Mouse (Mus musculus) CH12.LX (cell line): ENCODE results near the gene Il6st. TPM values are rescaled to one million over a fixed set of nuclear protein-coding genes. Genes with fewer than 3 reads are reported as not detected.

Experiments used
- DNase-seq: peaks from one replicate; pipeline ENCODE4 v3.0.0-alpha.2; 2013; ENCODE audit errors: extremely low read depth
- H3K27ac ChIP-seq: 2 replicates; pipeline ENCODE4 v1.5.1; 2012; ENCODE audit warnings: low read depth, mild to moderate bottlenecking, control low read depth, moderate library complexity; ENCODE audit not compliant: insufficient read depth
- H3K27me3 ChIP-seq: replicated peaks from 2 replicates; pipeline ENCODE3; 2012; ENCODE audit warnings: inconsistent platforms
- H3K36me3 ChIP-seq, 2 experiments: replicated peaks in 1 of 2; 2 replicates each; pipeline versions ENCODE3 to v1.6.1; 2012; ENCODE audit warnings: inconsistent platforms in 1 of 2, low read length in 1 of 2, mild to moderate bottlenecking in 1 of 2, mixed read lengths in 1 of 2, moderate library complexity in 1 of 2; ENCODE audit not compliant: control insufficient read depth in 1 of 2, insufficient read depth in 1 of 2
- H3K4me1 ChIP-seq, 2 experiments: 2 replicates each; pipeline ENCODE4 v1.6.1; 2012; ENCODE audit warnings: inconsistent platforms in 1 of 2, moderate library complexity in 1 of 2; ENCODE audit not compliant: insufficient read depth in 2 of 2, control insufficient read depth in 1 of 2
- H3K4me2 ChIP-seq: 2 replicates; pipeline ENCODE4 v1.6.1; 2012; ENCODE audit warnings: low read depth, mild to moderate bottlenecking, control low read depth; ENCODE audit not compliant: poor library complexity, insufficient read depth, severe bottlenecking
- H3K4me3 ChIP-seq, 3 experiments: fragments of 150-350 bp in 1 of 3; sonication (generic) in 1 of 3; replicated peaks in 1 of 3; 2 replicates each; pipeline versions ENCODE3 to v1.5.1; 2011 to 2012; ENCODE audit warnings: low read depth in 2 of 3, low read length in 2 of 3, mild to moderate bottlenecking in 2 of 3, moderate library complexity in 2 of 3, control low read depth in 1 of 3, improper control_type of control experiment in 1 of 3, inconsistent platforms in 1 of 3, mixed read lengths in 1 of 3; ENCODE audit not compliant: poor library complexity in 1 of 3
- H3K79me2 ChIP-seq: replicated peaks from 2 replicates; pipeline ENCODE4 v1.6.1; 2012; ENCODE audit warnings: mild to moderate bottlenecking, moderate library complexity; ENCODE audit not compliant: control insufficient read depth, poor library complexity, insufficient read depth, severe bottlenecking; ENCODE audit errors: extremely low read depth
- H3K9ac ChIP-seq: 2 replicates; pipeline ENCODE4 v1.6.1; 2012; ENCODE audit warnings: low read depth, mild to moderate bottlenecking, control low read depth, moderate library complexity; ENCODE audit not compliant: insufficient read depth
- H3K9me3 ChIP-seq: replicated peaks from 2 replicates; pipeline ENCODE3; 2012; ENCODE audit warnings: low read length, inconsistent platforms, mixed read lengths
- BHLHE40 ChIP-seq: IDR thresholded peaks from 2 replicates; pipeline ENCODE4 v1.6.1; 2011; ENCODE audit warnings: mild to moderate bottlenecking, low read depth, low read length, improper control_type of control experiment
- CHD1 ChIP-seq: IDR thresholded peaks from 2 replicates; pipeline ENCODE4 v1.6.1; 2012; ENCODE audit warnings: low read depth, low read length, improper control_type of control experiment, inconsistent platforms
- CHD2 ChIP-seq: IDR thresholded peaks from 2 replicates; pipeline ENCODE4 v1.6.1; 2011; ENCODE audit warnings: low read length, improper control_type of control experiment
- CTCF ChIP-seq, 2 experiments: IDR thresholded peaks in 1 of 2; conservative IDR thresholded peaks in 1 of 2; 2 replicates each; pipeline ENCODE4 v1.5.1; 2011 to 2012; ENCODE audit warnings: low read depth in 2 of 2, low read length in 2 of 2, improper control_type of control experiment in 1 of 2, inconsistent platforms in 1 of 2, mild to moderate bottlenecking in 1 of 2, moderate library complexity in 1 of 2
- E2F4 ChIP-seq: IDR thresholded peaks from 2 replicates; pipeline ENCODE4 v1.6.1; 2011; ENCODE audit warnings: low read depth, low read length, improper control_type of control experiment; ENCODE audit not compliant: insufficient replicate concordance
- ELF1 ChIP-seq: IDR thresholded peaks from 2 replicates; pipeline ENCODE4 v1.6.1; 2014; ENCODE audit warnings: low read depth, mild to moderate bottlenecking, inconsistent platforms, low read length, improper control_type of control experiment
- EP300 ChIP-seq: IDR thresholded peaks from 2 replicates; pipeline ENCODE4 v1.6.1; 2011; ENCODE audit warnings: low read length, improper control_type of control experiment
- HCFC1 ChIP-seq: IDR thresholded peaks from 2 replicates; pipeline ENCODE4 v1.6.1; 2012; ENCODE audit warnings: low read depth, mild to moderate bottlenecking, inconsistent platforms, low read length, improper control_type of control experiment
- IRF4 ChIP-seq: IDR thresholded peaks from 2 replicates; pipeline ENCODE4 v1.6.1; 2014; ENCODE audit warnings: low read depth, mild to moderate bottlenecking, inconsistent platforms, low read length, improper control_type of control experiment
- JUN ChIP-seq: IDR thresholded peaks from 2 replicates; pipeline ENCODE4 v1.6.1; 2011; ENCODE audit warnings: low read depth, mild to moderate bottlenecking, low read length, improper control_type of control experiment, moderate library complexity; ENCODE audit not compliant: insufficient read depth
- JUND ChIP-seq: conservative IDR thresholded peaks from 2 replicates; pipeline ENCODE4 v1.6.1; 2011; ENCODE audit warnings: low read depth, low read length, improper control_type of control experiment
- KAT2A ChIP-seq: IDR thresholded peaks from 2 replicates; pipeline ENCODE4 v1.6.1; 2012; ENCODE audit warnings: low read length, improper control_type of control experiment, inconsistent platforms; ENCODE audit not compliant: insufficient replicate concordance
- MAFK ChIP-seq: IDR thresholded peaks from 2 replicates; pipeline ENCODE4 v1.6.1; 2011; ENCODE audit warnings: low read length, improper control_type of control experiment; ENCODE audit not compliant: insufficient replicate concordance
- MAX ChIP-seq: IDR thresholded peaks from 2 replicates; pipeline ENCODE4 v1.6.1; 2011; ENCODE audit warnings: low read length, improper control_type of control experiment
- MAZ ChIP-seq: IDR thresholded peaks from 2 replicates; pipeline ENCODE4 v1.6.1; 2012; ENCODE audit warnings: low read depth, mild to moderate bottlenecking, inconsistent platforms, low read length, improper control_type of control experiment, moderate library complexity
- MEF2A ChIP-seq: IDR thresholded peaks from 2 replicates; pipeline ENCODE4 v1.6.1; 2014; ENCODE audit warnings: low read depth, mild to moderate bottlenecking, inconsistent platforms, low read length, improper control_type of control experiment, borderline replicate concordance
- MXI1 ChIP-seq: IDR thresholded peaks from 2 replicates; pipeline ENCODE4 v1.6.1; 2011; ENCODE audit warnings: mild to moderate bottlenecking, low read depth, low read length, improper control_type of control experiment
- MYC ChIP-seq: IDR thresholded peaks from 2 replicates; pipeline ENCODE4 v1.6.1; 2011; ENCODE audit warnings: low read depth, mild to moderate bottlenecking, improper control_type of control experiment, low read length
- NELFE ChIP-seq: IDR thresholded peaks from 2 replicates; pipeline ENCODE4 v1.6.1; 2011; ENCODE audit warnings: low read depth, low read length, improper control_type of control experiment
- NRF1 ChIP-seq: IDR thresholded peaks from 2 replicates; pipeline ENCODE4 v1.6.1; 2014; ENCODE audit warnings: low read depth, mild to moderate bottlenecking, inconsistent platforms, low read length, improper control_type of control experiment, moderate library complexity
- PAX5 ChIP-seq: IDR thresholded peaks from 2 replicates; pipeline ENCODE4 v1.6.1; 2012; ENCODE audit warnings: low read length, inconsistent platforms, mixed read lengths
- POLR2A ChIP-seq: IDR thresholded peaks from 2 replicates; pipeline ENCODE4 v1.6.1; 2011; ENCODE audit warnings: low read depth, mild to moderate bottlenecking, improper control_type of control experiment, low read length
- POLR2AphosphoS2 ChIP-seq: IDR thresholded peaks from 2 replicates; pipeline ENCODE4 v1.6.1; 2011; ENCODE audit warnings: low read depth, low read length, improper control_type of control experiment
- RCOR1 ChIP-seq: conservative IDR thresholded peaks from 2 replicates; pipeline ENCODE4 v1.6.1; 2012; ENCODE audit warnings: low read depth, mild to moderate bottlenecking, inconsistent platforms, low read length, improper control_type of control experiment
- SIN3A ChIP-seq: IDR thresholded peaks from 2 replicates; pipeline ENCODE4 v1.6.1; 2012; ENCODE audit warnings: low read length, improper control_type of control experiment, inconsistent platforms
- SMC3 ChIP-seq: IDR thresholded peaks from 2 replicates; pipeline ENCODE4 v1.6.1; 2011; ENCODE audit warnings: low read depth, low read length, improper control_type of control experiment
- TBP ChIP-seq: conservative IDR thresholded peaks from 2 replicates; pipeline ENCODE4 v1.6.1; 2011; ENCODE audit warnings: low read depth, low read length, improper control_type of control experiment
- TCF12 ChIP-seq: IDR thresholded peaks from 2 replicates; pipeline ENCODE4 v1.6.1; 2014; ENCODE audit warnings: low read depth, mild to moderate bottlenecking, inconsistent platforms, low read length, improper control_type of control experiment
- UBTF ChIP-seq: IDR thresholded peaks from 2 replicates; pipeline ENCODE4 v1.6.1; 2012; ENCODE audit warnings: low read depth, mild to moderate bottlenecking, inconsistent platforms, low read length, improper control_type of control experiment, moderate library complexity
- USF1 ChIP-seq: IDR thresholded peaks from 2 replicates; pipeline ENCODE4 v1.6.1; 2014; ENCODE audit warnings: low read depth, mild to moderate bottlenecking, inconsistent platforms, low read length, improper control_type of control experiment
- USF2 ChIP-seq: conservative IDR thresholded peaks from 2 replicates; pipeline ENCODE4 v1.6.1; 2011; ENCODE audit warnings: low read depth, low read length, improper control_type of control experiment
- ZC3H11A ChIP-seq: IDR thresholded peaks from 2 replicates; pipeline ENCODE4 v1.6.1; 2012; ENCODE audit warnings: low read depth, mild to moderate bottlenecking, inconsistent platforms, low read length, improper control_type of control experiment
- ZKSCAN1 ChIP-seq: IDR thresholded peaks from 2 replicates; pipeline ENCODE4 v1.6.1; 2012; ENCODE audit warnings: low read depth, inconsistent platforms, low read length, improper control_type of control experiment, borderline replicate concordance
- ZMIZ1 ChIP-seq: IDR thresholded peaks from 2 replicates; pipeline ENCODE4 v1.6.1; 2012; ENCODE audit warnings: low read depth, mild to moderate bottlenecking, inconsistent platforms, low read length, improper control_type of control experiment
- ZNF384 ChIP-seq: IDR thresholded peaks from 2 replicates; pipeline ENCODE4 v1.6.1; 2012; ENCODE audit warnings: low read depth, low read length, improper control_type of control experiment, inconsistent platforms
- dilution Hi-C: fragments of 300-500 bp; cut with MboI; formaldehyde crosslinking; loops from 2 replicates; pipeline ENCODE4 v1.14.3; 2020; ENCODE audit warnings: low sequenced_read_pairs; ENCODE audit not compliant: extremely low pct_unique_long_range_greater_than_20kb, extremely low pct_ligation_motif_present
- in situ Hi-C: fragments of 300-500 bp; cut with MboI; formaldehyde crosslinking; loops from 3 replicates; pipeline ENCODE4 v1.14.3; 2019; ENCODE audit warnings: low sequenced_read_pairs, low pct_ligation_motif_present, low pct_unique_long_range_greater_than_20kb, mixed read lengths
- polyA plus RNA-seq: library from polyadenylated mRNA; unstranded; fragments of >175 nt; gene quantifications from 2 replicates; pipeline ENCODE4 v1.2.1, GENCODE M21; 2012; ENCODE audit warnings: low read depth; ENCODE audit not compliant: insufficient read length
- total RNA-seq, 2 experiments: library from RNA; depleted of rRNA; stranded (reverse); fragments of 300-350 nt in 1 of 2; fragments of >200 nt in 1 of 2; gene quantifications; 2 replicates each; pipeline ENCODE4 v1.2.3; 2012 to 2014

Il6st gene
- total and polyA plus RNA-seq, 3 experiments = 3.5 to 7.6 (median 5.7) TPM

GRCm38 (mm10) chr13:112425181-112425654 lies 38.7 kb upstream of the Il6st start (continued):
- TF ChIP-seq EP300 = peak; percentile 68
- TF ChIP-seq ZNF384 = no peak; the same call in 1 of the 2 replicates
- TF ChIP-seq ZKSCAN1 = no peak
- TF ChIP-seq SIN3A = peak; percentile 63; the same call in 1 of the 2 replicates
- TF ChIP-seq, all 38 proteins: peak for 14

GRCm38 (mm10) chr13:112426265-112427135 lies 37.4 kb upstream of the Il6st start:
- Histone ChIP-seq H3K9me3 (peaks cover 3% of the 10 kb centered on the region), H3K4me2 (peak overlapping the region; percentile 41), H3K36me3 (no peaks in the 10 kb centered on the region), H3K9ac (peak overlapping the region; percentile 24), H3K79me2 (no peaks in the 10 kb centered on the region), H3K27ac (peak overlapping the region; percentile 81), H3K4me3 (no peak overlapping the region), H3K4me1 (peaks cover 12 to 40% of the 10 kb centered on the region in 2 experiments), H3K27me3 (no peaks in the 10 kb centered on the region)
- in situ Hi-C loops = no loop called here
- no peak for DNase-seq
- dilution Hi-C loops = no loop called here
- TF ChIP-seq JUND = no peak
- 0 out of 2 replicates have a peak, but pooled peaks have one; percentile 16 for TF ChIP-seq NELFE
- TF ChIP-seq CHD2 = peak; percentile 56
- TF ChIP-seq MYC = no peak
- TF ChIP-seq MEF2A = no peak
- TF ChIP-seq HCFC1 = no peak
- TF ChIP-seq SIN3A = no peak
- no peak for TF ChIP-seq SMC3
- TF ChIP-seq MAFK = no peak
- TF ChIP-seq NRF1 = no peak
- peak; percentile 46; the same call in 1 of the 2 replicates for TF ChIP-seq TCF12
- no peak for TF ChIP-seq JUN
- TF ChIP-seq ZKSCAN1 = no peak
- TF ChIP-seq UBTF = no peak
- 0 out of 2 replicates have a peak, but pooled peaks have one; percentile 25 for TF ChIP-seq MAZ
- no peak for TF ChIP-seq ZNF384
- TF ChIP-seq CHD1 = no peak
- no peak for TF ChIP-seq ELF1
- no peak for TF ChIP-seq CTCF (conservative IDR thresholded peaks at IDR 0.05 in 1 of 2, IDR thresholded peaks at IDR 0.05 in 1 of 2; ENCODE audit: low read depth in 2 of 2, low read length in 2 of 2)
- TF ChIP-seq POLR2A = no peak
- no peak for TF ChIP-seq E2F4
- no peak for TF ChIP-seq TBP
- TF ChIP-seq MAX = peak; percentile 34; the same call in 1 of the 2 replicates
- no peak for TF ChIP-seq KAT2A
- TF ChIP-seq POLR2AphosphoS2 = no peak
- TF ChIP-seq ZMIZ1 = no peak
- TF ChIP-seq RCOR1 = no peak
- TF ChIP-seq EP300 = 0 out of 2 replicates have a peak, but pooled peaks have one; percentile 30
- no peak for TF ChIP-seq ZC3H11A
- no peak for TF ChIP-seq IRF4
- no peak for TF ChIP-seq USF1
- no peak for TF ChIP-seq PAX5
- TF ChIP-seq BHLHE40 = no peak
- TF ChIP-seq USF2 = no peak
- no peak; the same call in 1 of the 2 replicates for TF ChIP-seq MXI1
